Mouse (Mus musculus): ENCODE measurements around the gene Elovl5. TPM values are rescaled to one million over a fixed set of nuclear protein-coding genes. Genes with fewer than 3 reads are reported as not detected.

Gene Elovl5
- polyA plus RNA-seq, 1 experiment from 2014 or later = 57.8 TPM

DNA sequence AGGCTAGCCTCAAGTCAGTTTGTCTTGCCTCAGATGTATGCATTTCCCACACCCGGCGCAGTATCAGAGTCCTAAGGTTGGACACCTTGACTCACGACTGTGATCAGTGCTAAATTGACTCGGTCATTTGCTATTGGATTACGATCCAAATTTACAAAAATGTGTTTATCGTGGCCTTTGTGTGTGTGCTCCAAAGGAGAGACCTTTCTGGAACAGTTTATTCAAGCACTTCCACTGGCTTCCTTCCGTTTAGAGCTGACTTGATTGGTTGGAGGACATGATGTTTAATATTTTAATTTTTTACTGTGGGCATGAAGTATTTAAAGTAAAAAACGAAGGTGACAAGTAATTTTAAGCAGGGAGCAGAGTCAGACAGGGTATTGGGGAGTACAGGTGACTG lies 38.8 kb downstream of the Elovl5 start:
- H3K9ac ChIP-seq = no peak overlapping the region
- WGBS = 84% methylated on average over 8 of the region's 8 CpGs
- no peak for ATAC-seq (ENCODE audit: insufficient number of reproducible peaks, low FRiP score, low TSS enrichment, low read depth)

DNA sequence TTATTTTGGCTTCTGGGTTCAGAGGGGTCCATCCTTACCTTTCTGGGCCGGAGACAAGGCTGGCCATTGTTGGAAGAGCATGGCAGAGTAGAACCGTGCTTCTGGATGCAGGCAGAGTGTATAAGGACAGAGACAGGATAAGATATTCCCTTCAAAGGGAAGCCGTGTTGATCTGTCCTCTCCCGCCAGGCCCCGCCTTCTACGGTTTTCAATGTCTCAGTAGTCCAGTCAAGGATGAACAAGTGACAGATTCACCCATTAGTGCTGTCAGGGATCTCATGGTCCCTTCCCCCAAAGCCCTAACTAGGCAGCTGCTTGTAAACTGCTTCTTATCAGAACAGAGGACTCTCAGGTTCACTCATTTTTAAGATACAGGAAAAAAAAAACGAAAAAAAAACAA lies 41.2 kb downstream of the Elovl5 start:
- no peaks in the 10 kb centered on the region for H3K9me3 ChIP-seq (replicated peaks)
- no peaks in the 10 kb centered on the region for H3K27me3 ChIP-seq
- no peak overlapping the region for H3K4me3 ChIP-seq (replicated peaks)
- no peak overlapping the region for H3K4me2 ChIP-seq (replicated peaks)
- WGBS = 87% methylated on average over 7 of the region's 7 CpGs
- H3K9ac ChIP-seq = no peak overlapping the region
- ATAC-seq (ENCODE audit: insufficient number of reproducible peaks, low FRiP score, low TSS enrichment, low read depth) = no peak
- H3K36me3 ChIP-seq = 0 out of 2 replicates have a peak, but pooled peaks cover 9% of the 10 kb centered on the region
- no peak overlapping the region for H3K27ac ChIP-seq (replicated peaks)
- peaks cover 7% of the 10 kb centered on the region for H3K4me1 ChIP-seq

More for the DNA sequence above, 38.8 kb downstream of the Elovl5 start:
- H3K4me2 ChIP-seq (replicated peaks) = no peak overlapping the region
- H3K9me3 ChIP-seq (replicated peaks) = no peaks in the 10 kb centered on the region
- no peaks in the 10 kb centered on the region for H3K27me3 ChIP-seq
- 0 out of 2 replicates have a peak, but pooled peaks cover 4% of the 10 kb centered on the region for H3K36me3 ChIP-seq
- peaks cover 7% of the 10 kb centered on the region for H3K4me1 ChIP-seq
- H3K27ac ChIP-seq (replicated peaks) = no peak overlapping the region
- no peak overlapping the region for H3K4me3 ChIP-seq (replicated peaks)

DNA sequence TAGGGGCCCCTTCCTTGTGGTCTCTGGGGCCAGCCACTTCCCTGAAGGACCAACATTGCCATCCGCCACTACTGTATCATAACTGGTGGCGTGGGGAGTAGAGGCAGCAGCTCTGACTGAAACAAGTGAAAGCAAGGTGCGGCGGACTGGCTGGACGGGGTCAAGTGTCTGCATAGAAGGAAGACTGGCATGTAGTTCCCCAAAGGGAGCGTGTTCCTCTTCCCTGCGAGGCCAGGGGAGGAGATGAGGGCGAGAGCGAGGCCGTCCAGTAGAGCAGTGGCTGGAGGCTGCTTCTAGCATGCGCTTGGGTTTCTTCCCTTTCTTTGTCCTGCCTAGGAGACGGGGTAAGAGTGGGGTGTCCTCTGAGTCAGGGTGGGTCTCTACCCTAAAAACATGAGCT lies 42.6 kb downstream of the Elovl5 start:
- 94% methylated on average over 12 of the region's 12 CpGs for WGBS
- Histone ChIP-seq H3K9me3 (replicated peaks) (no peaks in the 10 kb centered on the region), H3K27ac (replicated peaks) (no peak overlapping the region), H3K9ac (no peak overlapping the region), H3K4me3 (replicated peaks) (no peak overlapping the region), H3K36me3 (0 out of 2 replicates have a peak, but pooled peaks cover 9% of the 10 kb centered on the region), H3K27me3 (no peaks in the 10 kb centered on the region), H3K4me2 (replicated peaks) (no peak overlapping the region), H3K4me1 (peaks cover 8% of the 10 kb centered on the region)
- ATAC-seq (ENCODE audit: insufficient number of reproducible peaks, low FRiP score, low TSS enrichment, low read depth) = no peak

DNA sequence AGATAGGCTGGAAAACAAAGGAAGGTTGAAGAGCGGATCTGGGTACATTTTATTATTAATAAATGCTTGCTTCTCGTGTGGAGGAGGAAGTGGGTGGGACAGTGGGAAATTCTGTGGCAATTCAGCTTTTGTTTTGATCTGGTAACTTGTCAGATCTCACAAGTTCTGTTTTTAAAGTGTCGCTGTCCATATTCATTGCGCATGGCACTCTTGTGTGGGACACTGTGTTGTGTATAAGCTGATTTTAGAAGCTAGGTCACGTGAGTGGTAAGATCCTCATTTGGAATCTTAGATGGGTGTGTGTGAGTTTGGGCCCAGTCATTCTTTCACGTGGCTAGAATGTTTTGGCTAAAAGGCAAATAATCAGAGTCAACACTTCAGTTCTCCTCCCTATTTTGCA lies 44.2 kb downstream of the Elovl5 start:
- no peak overlapping the region for H3K9ac ChIP-seq
- no peak overlapping the region for H3K4me3 ChIP-seq (replicated peaks)
- peaks cover 10% of the 10 kb centered on the region; the same call in 1 of the 2 replicates for H3K4me1 ChIP-seq
- H3K9me3 ChIP-seq (replicated peaks) = no peaks in the 10 kb centered on the region
- H3K4me2 ChIP-seq (replicated peaks) = no peak overlapping the region
- H3K27me3 ChIP-seq = no peaks in the 10 kb centered on the region
- no peak for ATAC-seq (ENCODE audit: insufficient number of reproducible peaks, low FRiP score, low TSS enrichment, low read depth)
- no peak overlapping the region for H3K27ac ChIP-seq (replicated peaks)
- 0 out of 2 replicates have a peak, but pooled peaks cover 9% of the 10 kb centered on the region for H3K36me3 ChIP-seq
- 73% methylated on average over 6 of the region's 6 CpGs for WGBS

DNA sequence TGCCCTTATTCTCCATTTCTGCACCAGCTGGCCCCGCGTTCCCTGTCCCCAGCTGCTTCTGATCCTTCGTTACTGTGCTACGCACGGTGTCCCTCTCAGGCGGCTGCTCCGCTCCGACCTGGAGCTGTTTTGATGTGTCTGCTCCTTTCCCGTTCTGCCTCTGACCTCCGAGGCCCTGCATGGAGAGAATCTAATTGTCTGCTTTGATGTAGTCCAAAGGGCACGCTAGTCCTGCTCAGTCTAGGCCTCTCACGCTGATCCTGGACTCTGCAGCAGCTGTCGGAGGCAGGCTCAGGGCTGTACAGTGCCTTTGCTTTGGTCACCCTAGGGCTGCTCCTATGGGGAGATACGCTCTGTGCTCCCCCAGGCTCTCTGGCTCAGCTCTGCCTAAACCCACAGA lies 46.9 kb downstream of the Elovl5 start:
- Histone ChIP-seq H3K4me3 (replicated peaks) (no peak overlapping the region), H3K4me2 (replicated peaks) (no peak overlapping the region), H3K9ac (no peak overlapping the region), H3K27me3 (no peaks in the 10 kb centered on the region), H3K4me1 (peaks cover 10% of the 10 kb centered on the region; the same call in 1 of the 2 replicates), H3K27ac (replicated peaks) (no peak overlapping the region), H3K36me3 (0 out of 2 replicates have a peak, but pooled peaks cover 9% of the 10 kb centered on the region), H3K9me3 (replicated peaks) (no peaks in the 10 kb centered on the region)
- 51% methylated on average over 14 of the region's 14 CpGs for WGBS
- ATAC-seq (ENCODE audit: insufficient number of reproducible peaks, low FRiP score, low TSS enrichment, low read depth) = 0 out of 2 replicates have a peak, but pooled peaks have one; percentile 56

DNA sequence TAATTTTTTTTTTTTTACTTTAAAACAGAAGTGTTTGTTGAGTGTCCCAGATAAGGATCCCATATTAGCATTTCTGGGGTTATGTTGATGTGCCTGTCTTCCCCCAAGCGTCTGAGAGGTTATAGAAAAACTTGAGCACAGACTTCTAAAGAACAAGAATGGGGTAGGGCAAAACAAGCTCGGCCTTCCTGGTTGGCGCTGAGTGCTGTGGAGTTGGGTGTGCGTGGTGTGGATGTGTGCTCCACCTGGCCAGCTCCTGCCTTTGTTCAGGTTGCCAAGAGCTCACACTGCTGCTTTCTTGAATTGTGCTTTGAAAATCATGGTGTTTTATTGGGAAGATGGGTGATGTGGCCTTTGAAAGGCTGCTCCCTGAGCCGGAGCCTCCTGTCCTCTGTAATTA lies 48.1 kb downstream of the Elovl5 start:
- Histone ChIP-seq H3K27ac (replicated peaks) (peak overlapping the region; percentile 75), H3K9me3 (replicated peaks) (no peaks in the 10 kb centered on the region), H3K9ac (no peak overlapping the region), H3K27me3 (no peaks in the 10 kb centered on the region), H3K4me2 (replicated peaks) (no peak overlapping the region), H3K36me3 (0 out of 2 replicates have a peak, but pooled peaks cover 5% of the 10 kb centered on the region), H3K4me3 (replicated peaks) (no peak overlapping the region), H3K4me1 (peaks cover 10% of the 10 kb centered on the region; the same call in 1 of the 2 replicates)
- ATAC-seq (ENCODE audit: insufficient number of reproducible peaks, low FRiP score, low TSS enrichment, low read depth) = no peak
- WGBS = 66% methylated on average over 5 of the region's 5 CpGs

DNA sequence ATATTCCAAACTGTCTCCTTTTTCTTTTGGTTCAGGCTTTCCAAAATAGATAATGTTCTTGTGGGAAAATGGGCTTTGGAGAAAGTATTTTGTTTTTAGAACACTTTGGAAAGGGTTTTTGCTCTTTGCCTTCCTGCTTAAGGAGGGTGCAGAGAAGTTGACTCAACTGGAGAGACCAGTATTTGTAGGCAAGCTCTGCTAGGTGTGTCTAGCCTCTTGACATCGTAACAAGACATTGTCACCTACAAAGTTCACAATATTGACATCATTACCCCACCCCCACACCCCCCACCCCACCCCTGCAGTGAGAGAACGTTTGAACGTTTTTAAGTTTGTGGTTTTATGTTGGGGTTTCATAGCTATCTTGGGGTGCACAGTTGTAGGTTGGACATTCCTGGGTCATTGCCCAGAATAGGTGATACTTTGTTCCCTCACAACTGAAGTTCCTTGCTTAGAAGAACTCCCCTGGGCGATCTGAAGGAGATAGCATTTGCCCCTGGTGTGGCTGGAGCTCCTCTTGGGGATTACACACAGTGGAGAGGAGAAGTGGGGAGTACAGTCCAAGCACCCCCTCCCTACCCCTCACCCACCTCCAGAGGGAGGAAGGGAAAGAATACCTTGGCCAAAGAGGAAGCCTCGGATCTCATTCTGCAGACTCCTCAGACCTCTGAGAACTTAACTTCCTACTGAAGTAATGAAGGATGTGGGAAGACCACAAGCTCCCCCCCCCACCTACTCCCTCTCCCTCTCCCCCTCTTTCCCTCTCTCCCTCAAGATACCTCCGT lies 48.8 kb downstream of the Elovl5 start:
- H3K27ac ChIP-seq (replicated peaks) = peak overlapping the region; percentile 75
- 0 out of 2 replicates have a peak, but pooled peaks cover 5% of the 10 kb centered on the region for H3K36me3 ChIP-seq
- H3K9ac ChIP-seq = no peak overlapping the region
- WGBS = 83% methylated on average over 6 of the region's 6 CpGs
- H3K27me3 ChIP-seq = no peaks in the 10 kb centered on the region
- H3K9me3 ChIP-seq (replicated peaks) = no peaks in the 10 kb centered on the region
- no peak overlapping the region for H3K4me3 ChIP-seq (replicated peaks)
- ATAC-seq (ENCODE audit: insufficient number of reproducible peaks, low FRiP score, low TSS enrichment, low read depth) = no peak
- peaks cover 14% of the 10 kb centered on the region; the same call in 1 of the 2 replicates for H3K4me1 ChIP-seq
- no peak overlapping the region for H3K4me2 ChIP-seq (replicated peaks)

DNA sequence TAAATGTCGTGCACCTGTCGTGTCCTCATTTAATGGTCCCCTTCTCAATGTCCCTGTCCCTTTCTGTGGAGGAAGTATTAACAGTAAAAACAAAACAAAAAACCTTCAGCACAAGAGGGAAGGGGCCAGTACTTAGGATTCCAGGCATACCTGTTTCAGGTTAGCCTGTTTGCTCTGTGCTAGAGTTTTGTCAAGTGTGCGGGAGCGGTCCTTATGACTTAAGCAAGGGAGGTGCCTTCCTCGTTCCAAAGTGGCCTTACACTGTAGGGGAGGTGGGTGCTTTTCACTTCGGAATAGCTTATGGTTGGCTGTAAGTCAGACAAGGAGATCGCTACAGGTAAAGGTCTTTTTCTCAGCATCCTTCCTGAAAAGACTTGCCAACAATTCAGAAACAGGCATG lies 49.7 kb downstream of the Elovl5 start:
- Histone ChIP-seq H3K9me3 (replicated peaks) (no peaks in the 10 kb centered on the region), H3K27ac (replicated peaks) (no peak overlapping the region), H3K27me3 (no peaks in the 10 kb centered on the region), H3K4me2 (replicated peaks) (no peak overlapping the region), H3K9ac (no peak overlapping the region), H3K4me3 (replicated peaks) (no peak overlapping the region), H3K36me3 (no peaks in the 10 kb centered on the region), H3K4me1 (peaks cover 15% of the 10 kb centered on the region; the same call in 1 of the 2 replicates)
- ATAC-seq (ENCODE audit: insufficient number of reproducible peaks, low FRiP score, low TSS enrichment, low read depth) = no peak
- 89% methylated on average over 7 of the region's 7 CpGs for WGBS

DNA sequence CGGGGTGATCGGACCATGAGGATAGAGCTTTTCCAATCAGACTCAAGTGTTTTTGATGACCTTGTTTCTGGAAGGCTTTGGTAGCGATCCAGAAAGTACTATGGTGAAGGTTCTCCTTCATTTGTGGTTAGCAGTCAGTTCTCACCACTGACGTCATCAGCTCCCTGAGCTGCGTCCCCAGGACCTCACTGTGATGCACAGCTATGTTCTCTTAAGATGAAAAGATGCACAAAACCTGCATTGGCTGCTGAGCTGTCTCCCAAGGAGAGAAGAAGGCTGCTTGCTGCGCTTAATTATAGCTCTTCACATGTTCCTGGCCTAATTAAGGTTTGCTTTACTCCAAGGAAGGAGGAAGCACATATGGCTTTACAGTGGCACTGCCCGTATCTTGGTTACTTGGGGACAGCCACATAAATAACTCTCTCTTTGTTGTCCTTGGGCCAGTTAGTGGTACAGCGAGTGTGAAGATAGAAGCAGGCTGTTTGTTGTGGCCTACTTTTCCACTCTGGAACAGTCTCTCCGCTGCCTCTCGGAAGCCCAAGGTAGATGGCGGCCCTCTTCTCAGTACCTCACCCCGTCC lies 50.5 kb downstream of the Elovl5 start:
- 88% methylated on average over 12 of the region's 12 CpGs for WGBS
- ATAC-seq (ENCODE audit: insufficient number of reproducible peaks, low FRiP score, low TSS enrichment, low read depth) = no peak
- Histone ChIP-seq H3K9me3 (replicated peaks) (no peaks in the 10 kb centered on the region), H3K27me3 (no peaks in the 10 kb centered on the region), H3K27ac (replicated peaks) (no peak overlapping the region), H3K36me3 (no peaks in the 10 kb centered on the region), H3K4me1 (peaks cover 15% of the 10 kb centered on the region; the same call in 1 of the 2 replicates), H3K4me2 (replicated peaks) (no peak overlapping the region), H3K9ac (no peak overlapping the region), H3K4me3 (replicated peaks) (no peak overlapping the region)

DNA sequence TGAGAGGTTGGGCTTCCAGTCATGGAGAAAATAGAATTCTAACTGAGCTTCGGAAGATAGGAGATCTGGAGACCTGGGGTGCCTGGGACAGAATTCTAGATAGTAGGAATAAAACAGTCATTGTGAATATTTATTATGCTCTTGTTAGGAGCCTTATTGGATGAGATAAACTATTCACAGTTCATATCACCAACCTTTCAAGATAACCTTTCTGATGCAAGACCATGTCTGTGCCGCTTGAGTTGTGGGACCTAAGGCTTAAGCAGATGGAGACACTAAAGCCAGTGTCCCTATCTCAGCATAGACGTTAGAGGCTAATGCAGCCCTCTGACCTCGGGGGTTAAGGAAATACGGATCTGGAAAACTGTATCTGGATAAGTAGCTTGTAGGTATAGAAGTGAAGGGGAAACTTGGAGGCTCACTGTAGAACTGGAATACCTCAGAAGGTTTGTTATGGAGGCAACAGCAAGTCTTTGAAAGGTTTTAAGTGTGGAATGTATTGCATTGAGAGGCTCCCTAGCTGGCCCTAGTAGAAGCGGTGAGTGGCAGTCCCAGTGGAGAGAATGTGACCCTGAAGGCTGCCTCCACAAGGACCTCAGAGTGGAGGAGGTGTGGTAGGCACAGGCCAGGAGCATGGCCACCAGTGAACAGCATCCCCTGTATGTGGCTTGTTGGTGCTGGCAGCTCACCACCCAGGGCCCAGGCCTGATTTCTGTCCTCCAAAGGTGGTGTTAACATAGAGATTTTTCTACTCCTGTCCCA lies 52.2 kb downstream of the Elovl5 start:
- Histone ChIP-seq H3K27me3 (no peaks in the 10 kb centered on the region), H3K9me3 (replicated peaks) (no peaks in the 10 kb centered on the region), H3K36me3 (no peaks in the 10 kb centered on the region), H3K4me2 (replicated peaks) (no peak overlapping the region), H3K4me1 (peaks cover 9% of the 10 kb centered on the region; the same call in 1 of the 2 replicates), H3K4me3 (replicated peaks) (no peak overlapping the region), H3K9ac (no peak overlapping the region), H3K27ac (replicated peaks) (no peak overlapping the region)
- ATAC-seq (ENCODE audit: insufficient number of reproducible peaks, low FRiP score, low TSS enrichment, low read depth) = no peak
- 89% methylated on average over 6 of the region's 6 CpGs for WGBS

DNA sequence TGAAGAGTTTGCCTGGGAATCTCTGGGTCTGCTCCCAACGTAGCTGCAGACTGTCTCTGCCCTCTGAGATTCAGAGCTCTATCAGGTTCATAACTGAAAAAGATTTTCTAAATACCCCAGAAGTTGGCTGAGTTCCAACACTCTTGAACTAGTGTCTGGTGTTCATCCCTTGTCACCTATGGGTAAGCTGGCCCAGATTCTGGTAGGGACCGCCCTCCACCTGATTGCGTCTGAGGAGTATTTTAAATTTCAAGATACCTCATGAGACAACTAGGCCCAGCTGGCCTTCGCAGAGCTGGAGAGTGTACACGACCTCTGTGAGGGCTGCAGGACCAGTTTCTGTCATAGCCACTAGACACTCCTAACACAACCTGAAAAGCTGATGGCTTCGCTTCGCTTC lies 61.8 kb downstream of the Elovl5 start:
- Histone ChIP-seq H3K27ac (replicated peaks) (no peak overlapping the region), H3K9ac (no peak overlapping the region), H3K4me1 (no peaks in the 10 kb centered on the region), H3K9me3 (replicated peaks) (no peaks in the 10 kb centered on the region), H3K4me3 (replicated peaks) (no peak overlapping the region), H3K4me2 (replicated peaks) (no peak overlapping the region), H3K36me3 (peaks cover 43% of the 10 kb centered on the region), H3K27me3 (no peaks in the 10 kb centered on the region)
- ATAC-seq (ENCODE audit: insufficient number of reproducible peaks, low FRiP score, low TSS enrichment, low read depth) = no peak
- 85% methylated on average over 7 of the region's 7 CpGs for WGBS

Measured in embryonic facial prominence, embryonic 15.5 days (tissue).